Mouse (Mus musculus) thymus, postnatal 36 days (tissue): ENCODE measurements around the gene Atoh1.

ENCODE experiments used
- DNase-seq, 2 experiments: peaks; one replicate each; pipeline ENCODE4 v3.0.0; 2022; ENCODE audit warnings: mixed read lengths in 2 of 2

Atoh1 gene

DNA sequence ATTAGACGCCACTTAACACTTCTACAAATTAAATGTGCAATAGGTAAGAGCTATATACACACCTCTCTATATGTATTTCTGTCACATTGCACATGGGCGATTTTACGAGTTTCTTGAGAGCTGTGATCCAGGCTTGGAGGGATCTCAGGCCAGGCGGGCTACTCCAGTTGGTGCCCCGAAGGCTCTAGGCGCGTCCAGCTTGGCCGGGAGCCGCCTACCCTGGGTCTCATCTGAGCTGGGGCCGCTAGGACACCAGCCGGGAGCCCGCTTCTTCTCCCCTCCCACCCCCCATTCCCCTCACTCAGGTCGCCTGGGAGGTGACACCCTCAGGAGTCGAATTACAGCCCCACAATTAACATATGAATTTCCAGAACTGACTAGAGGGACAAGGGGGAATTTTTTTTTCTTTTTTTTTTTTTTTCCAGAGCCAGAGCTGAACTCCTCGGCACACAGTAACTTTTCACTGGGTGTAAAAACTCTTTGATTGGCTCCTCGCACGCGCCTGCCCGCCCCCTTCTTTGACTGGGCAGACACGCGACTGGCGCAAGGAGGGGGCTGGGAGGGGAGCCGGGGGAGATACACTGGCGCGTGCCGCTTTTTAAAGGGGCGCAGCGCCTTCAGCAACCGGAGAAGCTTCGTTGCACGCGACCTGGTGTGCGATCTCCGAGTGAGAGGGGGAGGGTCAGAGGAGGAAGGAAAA lies at the start of gene Atoh1:
Gene Atoh1 (plus strand): TSS at position 627 of the 700 bp plus-strand sequence.
- DNase-seq, result peak in 1 of 2 experiments; percentile 4

DNA sequence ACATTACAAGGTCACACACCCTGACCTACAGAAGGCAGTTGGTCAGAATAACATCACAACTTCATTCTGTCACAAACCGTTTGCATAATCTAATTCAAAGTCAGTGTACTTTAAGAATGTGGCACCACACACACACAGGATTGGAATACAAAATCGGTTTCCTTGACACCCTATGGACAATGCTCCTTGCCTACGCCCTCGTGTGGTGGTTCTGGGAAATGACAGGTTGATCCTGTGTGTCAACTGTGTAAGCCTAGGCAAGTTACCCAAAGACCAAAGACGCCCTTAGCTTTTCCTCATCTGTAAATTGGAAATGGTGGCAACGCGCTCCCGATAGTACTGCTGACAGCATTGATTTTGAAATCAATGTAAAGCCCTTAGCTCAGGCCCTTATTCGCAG lies 45.0 kb upstream of the Atoh1 start:
- no peak for DNase-seq

DNA sequence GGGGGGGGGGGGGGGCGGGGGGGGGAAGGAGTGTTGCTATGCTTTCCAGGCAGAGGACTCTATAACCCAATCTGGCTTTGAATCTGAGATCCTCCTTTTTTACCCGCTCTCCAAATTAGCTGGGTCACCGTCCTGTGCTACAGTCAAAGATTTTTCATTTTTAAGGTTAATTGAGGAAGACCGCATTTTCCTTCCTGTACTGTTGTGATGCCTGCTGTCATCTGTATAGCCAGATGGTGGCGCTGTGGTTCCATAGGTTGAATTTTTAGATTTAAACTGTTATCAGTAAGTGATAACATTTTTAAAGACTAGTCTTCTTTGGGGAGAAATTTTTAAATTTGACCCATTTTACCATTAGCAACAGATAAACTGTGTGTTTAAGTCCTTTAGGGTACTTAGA lies 44.0 kb upstream of the Atoh1 start:
- DNase-seq, result no peak

DNA sequence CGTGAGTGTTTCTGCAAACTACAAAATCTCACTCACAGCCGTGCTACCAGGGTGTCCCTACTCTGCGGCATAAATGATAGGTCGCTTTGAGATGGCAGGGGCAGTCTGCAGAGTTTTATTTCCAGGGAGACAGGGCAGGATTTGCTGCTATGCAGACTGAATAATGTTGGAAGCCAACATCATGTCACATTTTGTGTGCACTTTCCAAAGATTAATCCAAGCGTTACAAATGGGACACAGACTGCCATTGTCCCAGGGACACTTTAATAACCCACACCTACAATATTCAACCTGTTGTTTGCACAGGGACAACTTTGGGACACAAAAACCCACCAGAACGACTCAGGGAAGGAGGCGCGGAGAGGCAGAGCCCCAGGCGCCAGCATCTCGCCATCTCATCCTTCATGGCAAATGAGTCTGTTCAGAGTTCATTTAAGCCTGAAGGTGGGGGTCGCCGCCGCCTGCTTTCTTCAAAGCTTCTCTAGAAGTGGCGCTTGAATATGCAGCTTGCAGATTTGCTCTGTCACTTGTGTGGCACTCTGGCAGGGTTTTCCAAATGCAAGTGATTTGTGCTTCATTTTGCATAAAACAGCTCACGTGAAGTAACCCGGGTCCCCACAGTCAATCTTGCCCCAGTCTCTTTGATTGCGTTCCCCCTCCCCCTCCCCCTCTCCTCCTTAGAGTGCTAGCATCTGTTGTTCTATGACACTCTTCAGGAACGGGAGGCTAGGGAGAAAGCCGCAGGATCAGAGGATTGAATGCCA lies 40.6 kb upstream of the Atoh1 start:
- no peak for DNase-seq

DNA sequence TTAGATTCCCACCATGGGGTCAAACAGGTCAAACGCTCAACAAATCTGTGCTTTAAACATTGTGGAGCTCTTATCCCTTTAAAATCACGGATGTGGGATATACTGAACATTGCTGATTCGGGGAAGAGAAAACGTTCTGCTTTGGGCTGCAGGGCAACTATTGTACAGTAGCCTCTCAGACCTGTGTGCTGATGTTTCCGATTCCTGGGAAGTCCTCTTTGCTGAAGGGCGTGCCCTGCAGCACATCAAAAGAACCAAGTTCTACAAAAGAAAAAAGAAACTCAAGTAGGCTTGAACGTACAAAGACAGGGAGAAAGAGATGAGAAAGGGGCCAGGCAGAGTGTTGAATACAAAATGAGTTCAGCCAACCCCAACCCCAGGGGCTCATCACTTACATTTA lies 34.2 kb upstream of the Atoh1 start:
- DNase-seq, result no peak

DNA sequence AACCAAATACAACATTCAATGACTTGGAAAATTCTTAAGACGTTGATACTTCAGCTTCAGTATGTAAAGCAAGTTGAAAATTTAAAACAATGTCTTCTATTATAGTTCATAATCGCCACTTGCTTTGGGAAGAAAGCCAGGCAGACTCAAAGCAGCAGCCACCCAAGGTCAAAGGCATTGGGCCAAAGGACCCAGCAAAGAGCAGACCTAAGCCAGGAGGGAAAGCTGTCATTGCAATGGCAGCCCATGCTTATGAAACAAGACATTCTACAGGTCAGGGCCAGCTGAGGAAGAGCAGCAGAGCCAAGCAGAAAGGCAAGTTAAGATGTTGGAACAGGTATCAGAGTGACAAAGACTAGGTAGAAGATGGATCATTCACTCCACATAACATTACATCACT lies 25.3 kb upstream of the Atoh1 start:
- no peak for DNase-seq

DNA sequence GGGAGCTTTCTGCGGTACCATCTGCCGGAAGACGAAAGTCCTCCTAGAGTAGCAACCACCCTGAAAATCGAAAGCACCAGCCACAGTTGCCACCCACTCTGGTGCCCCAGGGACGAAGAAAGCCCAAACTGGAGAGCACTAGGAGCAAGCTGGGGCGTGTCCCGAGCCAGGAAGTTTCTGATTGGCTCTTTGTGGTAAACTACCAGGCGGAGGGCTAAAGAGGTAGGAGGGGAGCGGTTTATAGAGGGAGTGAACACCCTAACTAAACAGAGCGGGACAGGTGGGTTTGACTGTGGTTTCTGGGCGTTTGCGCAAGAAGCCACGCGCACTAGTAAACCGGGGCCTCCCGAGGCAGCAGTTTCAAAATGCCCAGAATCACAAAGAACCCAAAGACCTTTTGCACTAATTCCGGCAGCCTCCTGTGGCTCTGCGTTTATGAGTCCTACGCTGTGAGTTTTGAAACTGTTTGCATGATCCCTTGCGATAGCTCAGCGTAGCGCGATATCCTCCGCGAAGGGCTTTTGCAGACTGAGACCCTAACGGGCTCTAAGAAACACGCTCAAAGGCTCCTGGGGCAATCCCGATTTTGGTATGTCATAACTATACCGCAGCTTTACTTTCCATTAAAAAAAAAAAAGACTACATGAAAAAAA lies 1.0 kb upstream of the Atoh1 start:
- DNase-seq, result no peak

DNA sequence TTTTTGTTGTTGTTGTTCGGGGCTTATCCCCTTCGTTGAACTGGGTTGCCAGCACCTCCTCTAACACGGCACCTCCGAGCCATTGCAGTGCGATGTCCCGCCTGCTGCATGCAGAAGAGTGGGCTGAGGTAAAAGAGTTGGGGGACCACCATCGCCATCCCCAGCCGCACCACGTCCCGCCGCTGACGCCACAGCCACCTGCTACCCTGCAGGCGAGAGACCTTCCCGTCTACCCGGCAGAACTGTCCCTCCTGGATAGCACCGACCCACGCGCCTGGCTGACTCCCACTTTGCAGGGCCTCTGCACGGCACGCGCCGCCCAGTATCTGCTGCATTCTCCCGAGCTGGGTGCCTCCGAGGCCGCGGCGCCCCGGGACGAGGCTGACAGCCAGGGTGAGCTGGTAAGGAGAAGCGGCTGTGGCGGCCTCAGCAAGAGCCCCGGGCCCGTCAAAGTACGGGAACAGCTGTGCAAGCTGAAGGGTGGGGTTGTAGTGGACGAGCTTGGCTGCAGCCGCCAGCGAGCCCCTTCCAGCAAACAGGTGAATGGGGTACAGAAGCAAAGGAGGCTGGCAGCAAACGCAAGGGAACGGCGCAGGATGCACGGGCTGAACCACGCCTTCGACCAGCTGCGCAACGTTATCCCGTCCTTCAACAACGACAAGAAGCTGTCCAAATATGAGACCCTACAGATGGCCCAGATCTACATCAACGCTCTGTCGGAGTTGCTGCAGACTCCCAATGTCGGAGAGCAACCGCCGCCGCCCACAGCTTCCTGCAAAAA lies 496 bp downstream of the Atoh1 start:
- peak in 1 of 2 experiments; percentile 3 for DNase-seq

DNA sequence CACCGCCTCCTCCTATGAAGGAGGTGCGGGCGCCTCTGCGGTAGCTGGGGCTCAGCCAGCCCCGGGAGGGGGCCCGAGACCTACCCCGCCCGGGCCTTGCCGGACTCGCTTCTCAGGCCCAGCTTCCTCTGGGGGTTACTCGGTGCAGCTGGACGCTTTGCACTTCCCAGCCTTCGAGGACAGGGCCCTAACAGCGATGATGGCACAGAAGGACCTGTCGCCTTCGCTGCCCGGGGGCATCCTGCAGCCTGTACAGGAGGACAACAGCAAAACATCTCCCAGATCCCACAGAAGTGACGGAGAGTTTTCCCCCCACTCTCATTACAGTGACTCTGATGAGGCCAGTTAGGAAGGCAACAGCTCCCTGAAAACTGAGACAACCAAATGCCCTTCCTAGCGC lies 1.1 kb downstream of the Atoh1 start:
- no peak for DNase-seq

DNA sequence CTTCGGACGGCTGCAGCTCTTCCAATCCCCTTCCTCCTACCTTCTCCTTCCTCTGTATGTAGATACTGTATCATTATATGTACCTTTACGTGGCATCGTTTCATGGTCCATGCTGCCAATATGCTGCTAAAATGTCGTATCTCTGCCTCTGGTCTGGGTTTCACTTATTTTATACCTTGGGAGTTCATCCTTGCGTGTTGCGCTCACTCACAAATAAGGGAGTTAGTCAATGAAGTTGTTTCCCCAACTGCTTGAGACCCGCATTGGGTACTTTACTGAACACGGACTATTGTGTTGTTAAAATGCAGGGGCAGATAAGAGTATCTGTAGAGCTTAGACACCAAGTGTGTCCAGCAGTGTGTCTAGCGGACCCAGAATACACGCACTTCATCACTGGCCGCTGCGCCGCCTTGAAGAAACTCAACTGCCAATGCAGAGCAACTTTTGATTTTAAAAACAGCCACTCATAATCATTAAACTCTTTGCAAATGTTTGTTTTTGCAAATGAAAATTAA lies 1.6 kb downstream of the Atoh1 start:
- no peak for DNase-seq

DNA sequence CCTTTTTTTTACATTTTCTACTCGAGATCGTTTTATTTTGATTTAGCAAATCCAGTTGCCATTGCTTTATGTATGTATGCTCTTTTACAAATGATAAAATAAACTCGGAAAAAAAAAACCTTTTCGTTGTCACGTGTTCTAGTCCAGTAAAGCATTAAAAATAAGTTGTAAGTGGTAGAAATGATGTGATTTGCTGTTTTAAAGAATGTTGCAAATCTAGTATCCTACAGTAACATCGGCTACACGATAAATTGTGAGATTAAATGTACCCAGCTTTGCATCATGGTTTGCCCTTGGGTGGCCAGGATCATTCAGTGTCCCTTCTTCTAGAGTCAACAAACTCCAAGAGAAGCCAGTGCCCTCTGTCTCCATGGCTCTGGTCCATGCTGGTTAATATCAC lies 2.2 kb downstream of the Atoh1 start:
- DNase-seq, result no peak

DNA sequence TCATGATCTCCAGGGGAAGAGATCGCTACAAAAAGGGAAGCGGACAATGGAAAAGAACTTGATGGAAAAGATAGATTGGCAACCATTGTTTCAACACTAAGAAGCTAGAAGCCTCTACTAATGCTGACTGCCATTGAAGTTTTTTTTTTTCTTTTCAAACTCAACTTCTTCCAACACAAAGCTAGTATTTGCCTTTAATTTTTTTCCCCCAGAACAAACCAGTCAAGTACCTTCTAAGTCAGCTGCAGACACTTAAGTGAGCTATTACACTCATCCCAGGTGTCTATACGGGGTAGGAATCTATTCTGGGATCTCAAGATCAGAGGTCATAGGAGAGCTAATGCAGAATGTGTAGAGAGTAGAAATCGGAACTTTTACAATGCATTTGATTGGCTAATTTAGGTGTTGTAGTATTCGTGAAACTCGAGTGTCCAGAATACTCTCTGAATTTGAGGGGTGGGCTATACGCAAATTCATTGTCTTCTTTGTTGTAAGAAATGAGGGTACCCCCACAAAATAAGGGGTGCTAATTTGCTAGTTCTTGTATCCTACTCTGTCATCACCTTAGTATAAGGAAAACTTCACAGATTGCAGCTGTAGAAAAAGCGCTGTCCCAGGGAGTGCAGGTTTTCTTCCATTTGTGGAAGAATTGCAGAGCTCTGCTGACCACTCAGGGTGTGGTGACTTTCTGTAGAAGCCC lies 2.8 kb downstream of the Atoh1 start:
- no peak for DNase-seq

DNA sequence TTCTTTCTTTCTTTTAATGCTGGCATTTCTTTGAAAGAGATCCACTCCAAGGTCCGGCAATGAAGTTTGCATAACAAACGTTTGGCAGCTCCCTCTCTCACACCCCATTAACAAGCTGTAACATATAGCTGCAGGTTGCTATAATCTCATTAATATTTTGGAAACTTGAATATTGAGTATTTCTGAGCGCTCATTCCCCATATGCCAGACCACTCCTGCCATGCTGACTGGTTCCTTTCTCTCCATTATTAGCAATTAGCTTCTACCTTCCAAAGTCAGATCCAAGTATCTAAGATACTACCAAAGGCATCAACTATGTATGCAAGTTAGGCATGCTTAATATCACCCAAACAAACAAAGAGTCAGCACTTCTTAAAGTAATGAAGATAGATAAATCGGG lies 4.4 kb downstream of the Atoh1 start:
- no peak for DNase-seq

DNA sequence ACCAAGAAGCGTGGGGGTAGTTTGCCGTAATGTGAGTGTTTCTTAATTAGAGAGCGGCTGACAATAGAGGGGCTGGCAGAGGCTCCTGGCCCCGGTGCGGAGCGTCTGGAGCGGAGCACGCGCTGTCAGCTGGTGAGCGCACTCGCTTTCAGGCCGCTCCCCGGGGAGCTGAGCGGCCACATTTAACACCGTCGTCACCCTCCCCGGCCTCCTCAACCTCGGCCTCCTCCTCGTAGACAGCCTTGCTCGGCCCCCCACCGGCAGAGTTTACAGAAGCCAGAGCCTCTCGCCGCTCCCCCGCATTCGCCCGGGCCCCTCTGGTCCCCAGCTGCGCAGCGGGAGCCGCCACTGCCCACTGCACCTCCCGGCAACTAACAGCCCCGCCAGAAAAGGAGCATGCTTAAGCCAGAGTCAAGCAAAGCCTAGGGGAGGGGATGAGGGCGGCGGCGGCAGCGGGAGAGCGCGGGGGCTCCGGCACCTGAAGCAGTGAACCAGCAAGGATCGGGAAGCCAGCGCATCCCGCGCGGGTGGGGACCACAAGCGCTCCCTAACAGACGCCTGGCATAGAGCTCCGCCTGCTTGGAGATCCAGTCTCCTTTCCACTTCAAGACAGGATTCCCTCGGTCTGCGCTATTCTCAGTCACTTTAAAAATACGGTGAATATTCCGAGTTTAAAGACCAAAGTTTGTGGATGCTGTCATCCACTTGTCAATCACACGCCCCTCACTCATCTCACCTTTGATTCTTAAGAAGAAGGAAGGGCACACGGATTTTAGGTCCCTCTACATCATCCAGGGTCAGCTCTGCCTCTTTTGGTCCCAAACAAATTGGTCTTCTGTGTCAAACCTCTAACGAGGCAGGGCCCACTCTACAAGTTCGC lies 5.8 kb downstream of the Atoh1 start:
- DNase-seq, result no peak

DNA sequence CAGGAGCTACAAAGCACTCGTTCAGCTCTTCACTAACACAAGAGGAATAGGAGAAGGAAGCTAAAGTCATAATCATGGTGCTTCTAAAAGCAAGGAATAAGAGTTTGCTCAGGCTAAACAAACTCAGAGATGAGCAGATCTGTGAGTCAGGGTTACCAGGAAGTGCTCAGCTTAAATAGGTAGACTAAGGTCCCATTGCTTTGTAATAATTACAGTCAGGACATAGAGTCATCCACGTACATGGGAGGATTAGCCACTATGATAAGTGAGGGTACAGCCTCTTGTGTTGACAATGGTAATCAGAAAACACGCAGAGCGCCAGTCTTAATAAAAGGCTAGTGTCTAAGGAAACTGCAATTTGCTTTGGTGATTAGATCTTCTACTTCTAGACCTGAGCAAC lies 7.4 kb downstream of the Atoh1 start:
- DNase-seq, result no peak

DNA sequence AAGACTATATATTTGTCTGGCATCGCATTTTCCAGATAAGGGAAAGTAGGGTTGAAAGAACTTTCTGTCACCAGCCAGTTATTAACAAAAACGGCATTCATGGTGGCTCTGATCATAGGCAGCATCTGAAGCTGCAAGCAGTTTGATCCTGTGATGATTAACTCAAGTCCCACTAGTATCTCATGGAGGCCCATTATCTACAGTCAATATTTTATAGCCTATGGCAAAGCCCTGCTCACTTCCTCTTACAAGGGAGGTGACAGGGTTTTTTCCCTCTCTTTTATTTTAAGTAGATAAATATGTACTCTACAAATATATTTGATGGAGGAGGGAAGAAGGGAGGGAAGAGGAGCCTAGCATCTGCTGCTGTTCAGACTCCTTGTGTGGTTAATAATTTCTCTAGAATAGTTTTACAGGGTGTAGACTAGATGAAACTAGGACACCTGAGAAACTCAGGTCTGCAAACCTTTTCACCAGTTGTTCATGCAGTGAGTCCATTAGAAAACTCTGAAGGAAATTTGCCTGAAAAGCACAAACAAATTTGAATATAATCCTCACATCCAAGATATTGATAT lies 14.1 kb downstream of the Atoh1 start:
- DNase-seq, result no peak

DNA sequence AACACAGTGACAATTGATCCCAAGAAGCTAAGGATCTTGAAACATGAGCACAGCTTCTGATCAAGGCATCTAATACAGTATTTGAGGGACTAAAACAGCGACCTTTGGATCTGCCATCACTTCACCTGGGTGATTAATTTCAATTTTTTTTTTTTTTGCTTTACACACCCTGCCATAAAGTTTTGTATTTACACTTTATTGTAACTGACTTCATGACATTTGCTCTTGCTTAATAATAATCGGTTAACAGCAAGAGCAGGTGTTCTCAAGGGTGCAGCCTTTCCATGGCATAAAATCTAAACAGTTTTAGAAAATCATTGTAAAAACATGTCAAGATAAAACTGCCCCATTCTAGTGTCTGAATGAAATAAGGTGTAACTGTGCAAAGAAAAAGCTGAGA lies 25.6 kb downstream of the Atoh1 start:
- no peak for DNase-seq

DNA sequence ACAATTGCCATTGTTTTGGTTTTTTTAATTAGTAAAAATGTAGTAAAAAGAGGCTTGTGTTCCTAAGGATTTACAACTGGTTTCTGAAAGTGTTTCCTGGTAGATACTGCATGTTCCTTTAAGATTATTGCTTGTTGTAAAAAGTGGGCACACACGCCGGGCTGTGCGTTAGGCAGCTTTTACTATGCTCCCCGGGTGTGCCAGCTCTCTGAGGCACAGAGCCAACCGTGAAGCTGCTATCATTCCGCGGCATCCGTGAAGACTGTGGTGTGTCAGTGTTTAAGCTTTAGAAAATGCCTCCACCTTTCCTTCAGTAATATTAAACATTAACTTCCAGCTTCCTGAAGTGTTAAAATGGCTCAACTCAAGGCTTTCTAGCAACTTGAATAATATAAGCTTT lies 35.0 kb downstream of the Atoh1 start:
- no peak for DNase-seq

DNA sequence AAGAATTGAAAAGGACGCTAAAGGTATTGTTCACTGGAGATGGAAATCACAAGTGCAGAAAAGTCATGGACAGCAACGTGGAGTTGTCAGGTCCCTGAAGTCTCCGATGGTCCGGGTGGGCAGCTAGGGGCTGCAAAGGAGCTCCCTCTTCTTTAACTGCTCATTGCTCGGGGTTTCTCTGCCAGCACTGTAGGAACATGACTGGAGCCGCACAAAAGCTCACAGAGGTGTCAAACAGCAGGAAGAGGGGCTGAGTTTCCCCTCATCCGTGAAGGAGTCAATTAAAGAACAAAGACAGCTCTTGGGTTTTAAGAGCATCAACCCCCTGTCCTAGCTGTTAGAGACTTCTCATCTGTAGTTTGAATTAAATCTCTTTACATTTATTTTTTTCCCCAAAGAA lies 44.5 kb downstream of the Atoh1 start:
- DNase-seq, result no peak
